Mouse (Mus musculus): ENCODE measurements around the gene Tada3. TPM values are rescaled to one million over a fixed set of nuclear protein-coding genes. Genes with fewer than 3 reads are reported as not detected.
"Not testable (repeated sequence)": the region's sequence is repeated elsewhere in the genome, so short reads cannot be mapped to it uniquely, and the experiment has no call there.

The Tada3 gene
- polyA plus RNA-seq, 1 experiment: 48.2 TPM

- H3K4me3 ChIP-seq (replicated peaks; ENCODE audit: insufficient read depth, low read depth, low read length): no peak overlapping the region
- DNase-seq: no peak
- TF ChIP-seq CTCF (IDR thresholded peaks at IDR 0.05; ENCODE audit: borderline replicate concordance, insufficient read depth, low read depth, low read length) (no peak), POLR2A (IDR thresholded peaks at IDR 0.05; ENCODE audit: borderline replicate concordance, insufficient read depth, low read length) (no peak)
- no peaks in the 10 kb centered on the region for H3K4me1 ChIP-seq (ENCODE audit: control insufficient read depth, insufficient read depth, low read length)
- H3K27me3 ChIP-seq (ENCODE audit: control insufficient read depth, insufficient read depth, low read length): no peaks in the 10 kb centered on the region
- 17% methylated on average over 8 of the region's 8 CpGs for WGBS
- H3K27ac ChIP-seq (ENCODE audit: insufficient read depth, low read length): no peak overlapping the region
Observed at GRCm38 (mm10) chr6:113336852-113337620, 40.6 kb downstream of the Tada3 start.

GRCm38 (mm10) chr6:113334216-113334615 is 43.5 kb downstream of the Tada3 start:
- H3K4me1 ChIP-seq (ENCODE audit: control insufficient read depth, insufficient read depth, low read length): no peaks in the 10 kb centered on the region
- WGBS: 66% methylated on average over 6 of the region's 6 CpGs
- H3K4me3 ChIP-seq (replicated peaks; ENCODE audit: insufficient read depth, low read depth, low read length): no peak overlapping the region
- TF ChIP-seq CTCF (IDR thresholded peaks at IDR 0.05; ENCODE audit: borderline replicate concordance, insufficient read depth, low read depth, low read length) (no peak), POLR2A (IDR thresholded peaks at IDR 0.05; ENCODE audit: borderline replicate concordance, insufficient read depth, low read length) (no peak)
- H3K27ac ChIP-seq (ENCODE audit: insufficient read depth, low read length): no peak overlapping the region
- DNase-seq: no peak
- H3K27me3 ChIP-seq (ENCODE audit: control insufficient read depth, insufficient read depth, low read length): no peaks in the 10 kb centered on the region

- Histone ChIP-seq H3K4me1 (ENCODE audit: control insufficient read depth, insufficient read depth, low read length) (no peaks in the 10 kb centered on the region), H3K4me3 (replicated peaks; ENCODE audit: insufficient read depth, low read depth, low read length) (no peak overlapping the region), H3K27ac (ENCODE audit: insufficient read depth, low read length) (no peak overlapping the region; the same call in 1 of the 2 replicates), H3K27me3 (ENCODE audit: control insufficient read depth, insufficient read depth, low read length) (no peaks in the 10 kb centered on the region)
- TF ChIP-seq CTCF (IDR thresholded peaks at IDR 0.05; ENCODE audit: borderline replicate concordance, insufficient read depth, low read depth, low read length): no peak
- TF ChIP-seq POLR2A (IDR thresholded peaks at IDR 0.05; ENCODE audit: borderline replicate concordance, insufficient read depth, low read length): no peak
- DNase-seq: peak in 1 of 2 experiments; percentile 42
- WGBS: 34% methylated on average over 14 of the region's 14 CpGs
Observed at GRCm38 (mm10) chr6:113333137-113333950, 44.3 kb downstream of the Tada3 start.

GRCm38 (mm10) chr6:113332734-113333133 is 44.9 kb downstream of the Tada3 start:
- H3K4me3 ChIP-seq (replicated peaks; ENCODE audit: insufficient read depth, low read depth, low read length); DNase-seq; H3K27ac ChIP-seq (ENCODE audit: insufficient read depth, low read length); H3K27me3 ChIP-seq (ENCODE audit: control insufficient read depth, insufficient read depth, low read length); H3K4me1 ChIP-seq (ENCODE audit: control insufficient read depth, insufficient read depth, low read length): not testable (repeated sequence)
- WGBS: 64% methylated on average over 6 of the region's 6 CpGs

GRCm38 (mm10) chr6:113331721-113332120 is 46.0 kb downstream of the Tada3 start:
- Histone ChIP-seq H3K27me3 (ENCODE audit: control insufficient read depth, insufficient read depth, low read length) (no peaks in the 10 kb centered on the region), H3K4me1 (ENCODE audit: control insufficient read depth, insufficient read depth, low read length) (peaks cover 3% of the 10 kb centered on the region; the same call in 1 of the 2 replicates), H3K27ac (ENCODE audit: insufficient read depth, low read length) (no peak overlapping the region), H3K4me3 (replicated peaks; ENCODE audit: insufficient read depth, low read depth, low read length) (no peak overlapping the region)
- TF ChIP-seq CTCF (IDR thresholded peaks at IDR 0.05; ENCODE audit: borderline replicate concordance, insufficient read depth, low read depth, low read length) (no peak), POLR2A (IDR thresholded peaks at IDR 0.05; ENCODE audit: borderline replicate concordance, insufficient read depth, low read length) (no peak)
- 91% methylated on average over 11 of the region's 11 CpGs for WGBS
- DNase-seq: no peak

- TF ChIP-seq POLR2A (IDR thresholded peaks at IDR 0.05; ENCODE audit: borderline replicate concordance, insufficient read depth, low read length) (no peak), CTCF (IDR thresholded peaks at IDR 0.05; ENCODE audit: borderline replicate concordance, insufficient read depth, low read depth, low read length) (no peak)
- Histone ChIP-seq H3K4me3 (replicated peaks; ENCODE audit: insufficient read depth, low read depth, low read length) (no peak overlapping the region), H3K27me3 (ENCODE audit: control insufficient read depth, insufficient read depth, low read length) (no peaks in the 10 kb centered on the region), H3K4me1 (ENCODE audit: control insufficient read depth, insufficient read depth, low read length) (peaks cover 5% of the 10 kb centered on the region; the same call in 1 of the 2 replicates), H3K27ac (ENCODE audit: insufficient read depth, low read length) (no peak overlapping the region)
- WGBS: 67% methylated on average over 2 of the region's 2 CpGs
- DNase-seq: no peak
Observed at GRCm38 (mm10) chr6:113330547-113330946, 47.1 kb downstream of the Tada3 start.

- 92% methylated on average over 1 of the region's 1 CpGs for WGBS
- no peak for TF ChIP-seq CTCF (IDR thresholded peaks at IDR 0.05; ENCODE audit: borderline replicate concordance, insufficient read depth, low read depth, low read length)
- TF ChIP-seq POLR2A (IDR thresholded peaks at IDR 0.05; ENCODE audit: borderline replicate concordance, insufficient read depth, low read length): no peak
- Histone ChIP-seq H3K27me3 (ENCODE audit: control insufficient read depth, insufficient read depth, low read length) (no peaks in the 10 kb centered on the region), H3K4me1 (ENCODE audit: control insufficient read depth, insufficient read depth, low read length) (peaks cover 6% of the 10 kb centered on the region; the same call in 1 of the 2 replicates), H3K4me3 (replicated peaks; ENCODE audit: insufficient read depth, low read depth, low read length) (no peak overlapping the region), H3K27ac (ENCODE audit: insufficient read depth, low read length) (no peak overlapping the region)
- no peak for DNase-seq
Observed at GRCm38 (mm10) chr6:113329396-113329795, 48.3 kb downstream of the Tada3 start.
